Mouse (Mus musculus) small intestine, adult 2 months (tissue): ENCODE measurements around the gene Pmm1.

Source experiments
- CTCF ChIP-seq: fragments of 200-500 bp; IDR thresholded peaks from 2 replicates; pipeline ENCODE4 v1.5.1; 2012; ENCODE audit warnings: low read depth, mild to moderate bottlenecking, control low read depth, inconsistent platforms, low read length, moderate library complexity, mixed read lengths; ENCODE audit not compliant: insufficient replicate concordance, insufficient read length; ENCODE audit errors: extremely low read depth
- POLR2A ChIP-seq: fragments of 200-500 bp; IDR thresholded peaks from 2 replicates; pipeline ENCODE4 v1.6.1; 2012; ENCODE audit warnings: low read depth, mild to moderate bottlenecking, control low read depth, inconsistent platforms, low read length, moderate library complexity

GRCm38 (mm10) chr15:81939774-81940173 lies 21.0 kb downstream of the Pmm1 start:
- no peak for TF ChIP-seq CTCF
- no peak for TF ChIP-seq POLR2A
